Mouse (Mus musculus) thymus, postnatal 25 days (tissue): ENCODE measurements at regions not wholly inside any gene's neighbourhood (a gene's known extent, or its start where the extent isn't known, plus 50 kb on each side); places are given as distances from the start of the nearest gene placed in this dataset.
"Not testable (repeated sequence)": the region's sequence is repeated elsewhere in the genome, so short reads cannot be mapped to it uniquely, and the experiment has no call there.

Source experiments
- DNase-seq: peaks from one replicate; pipeline ENCODE4 v3.0.0; 2022

DNA sequence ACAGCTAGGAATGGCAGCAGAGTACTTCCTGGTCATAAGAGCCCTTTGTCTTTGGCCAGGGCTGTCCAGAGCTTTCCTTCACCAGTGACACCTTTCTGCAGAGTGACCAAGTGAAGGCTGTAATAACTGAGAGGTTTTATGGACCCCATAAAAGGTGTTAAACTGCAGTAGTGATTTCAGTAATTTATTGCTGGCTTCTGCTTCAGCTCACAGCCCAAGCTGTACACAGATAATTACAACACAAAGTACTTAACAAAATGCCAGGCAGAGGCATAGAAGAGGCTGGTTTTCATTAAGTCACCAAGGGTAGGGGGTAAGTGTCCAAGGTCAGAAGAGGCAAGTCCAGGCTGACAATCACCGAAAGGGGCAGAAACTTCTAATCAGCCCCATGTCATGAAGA is 83.8 kb downstream of the Eif4e start:
- no peak for DNase-seq

DNA sequence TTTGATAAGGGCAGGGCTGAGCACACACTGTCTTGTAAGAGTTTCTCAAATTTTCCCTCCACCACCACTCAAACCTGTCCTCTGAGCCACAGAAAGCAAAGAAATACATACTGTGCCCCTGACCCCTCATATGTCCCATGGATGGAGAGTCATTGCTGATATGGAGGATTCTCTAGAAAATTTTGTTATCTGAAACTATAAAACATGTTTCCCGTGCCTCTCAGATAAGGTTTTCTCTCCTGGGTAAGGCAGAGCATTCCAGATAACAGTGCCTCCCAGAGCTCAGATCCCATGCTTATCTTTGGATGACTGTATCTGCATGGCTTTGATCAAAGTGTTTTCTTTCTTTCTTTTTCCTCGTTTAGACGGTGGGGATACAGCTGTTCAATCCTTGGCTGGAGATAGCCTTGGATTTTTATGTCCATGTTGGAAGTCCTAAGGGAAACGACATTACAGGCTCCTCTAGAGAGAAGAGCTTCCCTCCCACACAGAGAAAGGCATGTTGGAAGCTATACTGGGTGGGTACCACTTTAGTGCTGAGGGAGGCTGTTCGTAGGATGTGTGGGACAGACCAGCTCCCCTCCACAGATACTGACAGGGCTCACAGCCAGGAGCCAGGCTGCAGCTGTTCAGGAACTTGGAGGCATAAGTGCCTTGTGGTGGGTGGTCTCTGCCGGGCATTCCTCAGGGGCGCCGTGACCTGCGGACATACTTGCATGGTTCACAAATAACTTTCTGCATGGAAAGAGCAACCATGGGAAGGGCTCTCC is 87.1 kb downstream of the Eif4e start:
- DNase-seq, result no peak

GRCm38 (mm10) chr3:138613680-138614079 is 87.7 kb downstream of the Eif4e start:
- no peak for DNase-seq

GRCm38 (mm10) chr3:138614899-138615298 is 88.9 kb downstream of the Eif4e start:
- DNase-seq, result no peak

DNA sequence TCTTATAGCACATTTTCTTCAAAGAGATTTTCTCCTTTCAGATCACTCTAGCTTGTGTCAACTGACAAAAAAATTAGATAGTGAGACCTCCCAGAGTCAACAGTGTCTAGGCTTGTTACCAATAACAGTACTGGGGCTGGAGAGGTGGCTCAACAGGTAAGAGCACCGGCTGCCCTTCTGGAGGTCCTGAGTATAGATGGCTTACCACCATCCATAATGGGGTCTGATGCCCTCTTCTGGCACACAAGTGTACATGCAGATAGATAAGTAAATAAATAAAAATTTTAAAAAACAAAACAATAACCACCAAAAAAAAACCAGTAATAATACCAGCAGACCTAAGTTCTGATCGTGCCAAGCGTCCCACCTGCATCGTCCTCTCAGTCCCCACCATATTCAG is 94.3 kb downstream of the Eif4e start:
- peak; percentile 7 for DNase-seq

DNA sequence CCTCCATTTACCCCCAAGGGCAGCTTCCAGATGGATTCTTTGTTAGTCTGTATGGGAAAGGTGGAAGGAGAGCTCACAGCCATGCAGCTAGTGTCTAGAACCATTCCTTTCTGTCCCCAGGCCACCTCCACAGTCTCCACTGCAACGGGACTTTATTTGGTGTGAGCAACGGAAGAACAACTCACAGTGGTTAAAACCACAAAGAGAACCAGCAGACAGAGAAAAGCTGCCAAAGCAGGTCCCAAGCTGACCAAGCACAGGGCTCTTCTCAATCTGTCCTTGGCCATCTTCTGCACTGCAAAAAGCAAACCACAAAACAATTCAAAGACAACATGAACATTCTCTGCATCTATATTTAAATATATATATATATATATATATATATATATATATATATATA is 98.1 kb downstream of the Eif4e start:
- no peak for DNase-seq

GRCm38 (mm10) chr3:138626230-138626629 is 100.3 kb downstream of the Eif4e start:
- DNase-seq, result no peak

DNA sequence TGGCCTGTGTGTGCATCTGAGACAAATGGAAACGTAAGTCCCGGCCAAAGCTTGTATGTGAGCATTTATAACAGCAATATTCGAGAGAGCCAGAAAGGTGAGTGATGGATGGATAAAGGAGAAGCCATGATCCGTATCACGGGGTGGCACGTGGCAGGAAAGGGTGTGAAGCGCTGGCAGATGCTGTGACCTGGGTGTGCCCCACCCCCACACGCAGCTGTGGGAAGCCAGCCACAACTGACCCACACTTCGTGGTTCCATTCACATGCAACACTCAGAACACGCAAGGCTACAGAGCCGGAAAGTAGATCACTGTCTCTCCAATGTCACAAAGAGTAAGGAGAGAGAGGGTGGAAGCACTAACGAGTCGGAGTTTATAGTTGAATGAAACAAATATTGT is 104.3 kb downstream of the Eif4e start:
- DNase-seq, result peak; percentile 35

DNA sequence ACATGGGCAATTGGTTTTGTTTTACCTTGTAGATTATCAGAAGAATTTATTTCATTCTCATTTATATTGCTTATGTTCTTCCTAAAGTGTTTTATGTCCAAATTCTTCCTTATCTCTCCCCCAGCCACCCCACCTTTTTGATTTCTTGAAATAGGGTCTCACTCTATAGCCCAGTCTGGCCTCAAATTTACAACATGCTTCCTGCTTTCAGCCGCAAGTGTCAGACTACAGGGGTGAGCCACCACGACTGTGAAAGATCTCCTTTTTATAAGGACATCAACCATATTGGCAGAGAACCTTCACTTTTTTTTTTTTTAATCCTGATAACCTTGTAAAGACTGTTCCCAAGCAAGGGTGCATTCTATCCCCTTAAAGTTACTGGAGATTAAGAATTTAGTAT is 106.1 kb downstream of the Eif4e start:
- DNase-seq, result no peak

- peak; percentile 68 for DNase-seq
These were observed 100.0 kb upstream of the Tspan5 start for GRCm38 (mm10) chr3:138642026-138642425.

- no peak for DNase-seq
These were observed 98.1 kb upstream of the Tspan5 start for GRCm38 (mm10) chr3:138643951-138644285.

GRCm38 (mm10) chr3:138644286-138644951 is 97.6 kb upstream of the Tspan5 start:
- DNase-seq, result peak; percentile 44

DNA sequence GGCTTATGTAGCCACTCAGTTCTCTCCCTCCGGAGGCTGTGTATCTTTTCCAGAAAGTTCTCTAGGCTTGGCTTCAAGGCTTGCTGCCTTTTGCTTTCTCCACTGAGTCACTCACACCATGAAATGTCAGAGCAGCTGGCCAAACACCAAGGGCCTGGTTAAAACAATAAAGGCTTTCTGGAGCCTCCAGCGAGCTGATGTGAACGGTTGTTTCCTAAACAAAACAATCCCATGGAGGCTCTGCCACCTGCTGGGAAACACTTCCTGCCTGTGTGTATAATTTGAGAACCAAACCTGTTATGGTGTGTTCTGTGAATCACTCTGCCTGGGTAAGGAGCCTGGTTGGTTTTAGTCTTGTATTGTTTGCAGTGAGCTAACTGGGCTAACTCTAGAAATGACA is 96.7 kb upstream of the Tspan5 start:
- DNase-seq, result peak; percentile 16

DNA sequence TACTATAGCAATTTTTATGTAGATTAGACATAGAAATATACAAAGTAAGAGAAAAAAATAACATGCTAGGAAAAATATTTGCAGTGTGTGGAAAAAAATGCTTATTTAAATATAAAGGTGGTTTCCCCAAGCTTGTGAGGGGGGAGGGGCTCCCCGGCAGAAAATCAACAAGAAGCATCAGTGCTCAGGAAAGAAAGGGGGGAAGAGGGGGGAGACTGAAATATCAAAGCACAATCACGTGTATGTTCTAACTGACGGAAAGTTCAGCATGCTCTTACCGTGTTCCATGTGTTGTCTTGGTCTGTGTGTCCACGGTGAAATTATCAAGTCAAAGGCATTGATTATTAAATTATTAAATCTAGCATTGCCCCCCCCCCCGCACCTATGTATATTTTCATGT is 92.3 kb upstream of the Tspan5 start:
- DNase-seq, result no peak

DNA sequence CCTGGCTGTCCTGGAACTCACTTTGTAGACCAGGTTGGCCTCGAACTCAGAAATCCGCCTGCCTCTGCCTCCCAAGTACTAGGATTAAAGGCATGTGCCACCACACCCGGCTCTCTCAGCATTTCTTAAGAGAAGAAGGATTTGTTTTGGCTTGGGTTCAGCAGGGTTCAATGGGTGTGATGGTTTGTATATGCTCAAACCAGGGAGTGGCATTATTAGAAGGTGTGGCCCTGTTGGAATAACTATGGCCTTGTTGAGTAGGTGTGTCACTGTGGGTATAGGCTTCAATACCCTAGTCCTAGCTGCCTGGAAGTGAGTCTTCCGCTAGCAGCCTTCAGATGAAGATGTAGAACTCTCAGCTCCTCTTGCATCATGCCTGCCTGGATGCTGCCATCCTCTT is 91.3 kb upstream of the Tspan5 start:
- DNase-seq, result not testable (repeated sequence)

- DNase-seq, result no peak
These were observed 90.4 kb upstream of the Tspan5 start for GRCm38 (mm10) chr3:138651361-138652205.

GRCm38 (mm10) chr3:138652206-138652605 is 89.8 kb upstream of the Tspan5 start:
- no peak for DNase-seq

DNA sequence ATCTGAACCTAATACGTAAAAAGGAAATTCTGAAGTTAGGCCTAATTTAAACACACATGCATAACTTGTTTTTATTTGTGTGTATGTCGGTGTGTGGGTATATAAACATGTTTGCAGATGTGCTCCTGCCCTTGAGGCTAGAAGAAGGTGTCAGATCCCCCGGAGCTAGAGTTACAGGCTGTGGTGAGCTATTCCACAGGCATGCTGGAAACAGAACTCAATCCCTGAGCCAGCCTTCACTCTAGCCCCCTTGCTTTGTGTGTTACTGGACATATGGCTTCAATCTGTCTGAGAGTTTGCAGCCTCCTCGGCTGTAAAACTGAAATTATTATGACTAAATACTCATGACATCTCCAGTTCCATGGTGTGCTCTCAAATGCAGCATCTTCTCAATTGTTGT is 89.3 kb upstream of the Tspan5 start:
- DNase-seq, result no peak

DNA sequence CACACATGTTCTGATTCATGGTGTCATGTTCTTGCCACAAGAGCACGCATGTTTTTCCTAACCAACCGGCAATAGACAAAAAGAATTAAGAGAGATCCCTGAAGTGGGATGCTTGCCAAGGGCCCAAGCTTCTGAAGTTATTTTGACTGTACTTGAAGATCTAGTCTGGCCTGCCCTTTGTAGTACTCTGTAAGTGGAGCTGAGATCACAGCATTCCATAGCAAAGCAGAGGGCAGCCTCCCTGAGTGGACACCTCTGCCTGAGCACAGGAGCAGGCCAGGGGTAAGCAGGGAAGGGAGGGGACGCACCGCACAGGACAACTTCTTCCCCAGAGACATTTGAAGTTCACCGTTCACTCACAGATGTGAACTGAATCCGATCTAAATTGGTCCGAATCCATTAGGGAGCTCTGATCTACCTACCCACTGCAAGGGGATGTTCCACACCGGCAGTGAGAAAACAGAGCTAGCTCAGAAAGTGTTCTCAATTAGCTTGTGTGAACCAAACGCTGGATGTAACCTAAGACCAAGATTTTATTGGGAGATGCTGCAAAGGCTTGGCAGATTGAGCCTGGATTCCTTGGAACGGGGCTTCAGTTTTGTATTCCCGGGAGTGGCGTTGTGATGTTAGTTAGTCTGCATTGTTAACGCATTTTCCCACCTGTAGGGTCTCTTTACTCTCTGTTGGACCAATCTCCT is 88.3 kb upstream of the Tspan5 start:
- no peak for DNase-seq

DNA sequence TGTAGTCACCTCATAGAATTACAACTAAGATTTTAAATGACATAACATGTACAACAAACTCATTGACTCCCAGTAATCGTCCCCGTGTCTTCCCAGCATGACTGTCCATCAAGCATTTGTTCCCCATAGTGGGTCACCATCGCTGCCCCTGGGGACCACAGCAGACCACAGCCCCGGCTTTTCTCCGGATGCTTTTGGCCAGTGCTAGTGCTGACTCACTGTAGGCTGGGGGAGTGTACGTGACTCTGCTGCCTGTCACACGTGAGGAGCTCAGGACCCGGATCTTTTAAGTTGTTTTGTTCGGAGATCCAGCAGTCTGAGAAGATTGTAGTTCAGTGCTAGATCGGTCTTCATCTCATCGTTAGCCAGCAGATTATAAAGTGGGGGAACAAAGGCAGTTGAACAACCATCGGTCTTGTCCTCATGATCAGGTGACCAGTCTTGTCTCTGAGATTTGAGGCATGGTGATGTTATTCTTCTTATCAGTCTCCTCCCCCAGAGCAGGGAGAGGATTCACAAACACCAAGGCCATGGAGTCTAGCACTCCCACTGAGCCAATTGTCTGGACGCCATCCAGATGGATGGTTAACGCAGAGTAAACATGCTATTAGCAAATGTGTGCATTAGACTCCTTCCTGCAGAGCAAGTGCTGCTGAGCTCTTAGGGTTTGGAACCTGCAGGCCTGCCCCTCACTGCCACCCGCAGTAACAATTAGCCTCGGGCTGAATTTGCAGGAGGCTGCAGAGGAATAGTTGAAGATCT is 87.2 kb upstream of the Tspan5 start:
- DNase-seq, result no peak

DNA sequence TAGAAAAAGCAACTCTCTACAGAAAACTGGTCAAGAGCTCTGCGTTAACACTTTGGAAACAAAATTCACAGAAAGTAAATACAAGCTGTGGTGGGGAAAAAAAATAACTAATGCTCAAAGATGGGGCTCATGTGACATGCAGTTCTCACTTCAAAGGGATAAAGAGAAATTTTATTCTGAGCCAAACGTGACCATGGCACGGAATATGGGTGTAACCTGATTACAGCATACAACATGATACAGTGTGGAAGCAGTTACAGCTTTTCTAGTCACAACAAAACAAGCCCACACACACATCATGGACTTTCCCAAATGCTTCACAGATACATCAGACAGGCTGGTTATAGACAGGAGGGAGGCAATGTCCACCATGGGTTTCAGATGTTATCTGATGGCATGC is 86.5 kb upstream of the Tspan5 start:
- no peak for DNase-seq

DNA sequence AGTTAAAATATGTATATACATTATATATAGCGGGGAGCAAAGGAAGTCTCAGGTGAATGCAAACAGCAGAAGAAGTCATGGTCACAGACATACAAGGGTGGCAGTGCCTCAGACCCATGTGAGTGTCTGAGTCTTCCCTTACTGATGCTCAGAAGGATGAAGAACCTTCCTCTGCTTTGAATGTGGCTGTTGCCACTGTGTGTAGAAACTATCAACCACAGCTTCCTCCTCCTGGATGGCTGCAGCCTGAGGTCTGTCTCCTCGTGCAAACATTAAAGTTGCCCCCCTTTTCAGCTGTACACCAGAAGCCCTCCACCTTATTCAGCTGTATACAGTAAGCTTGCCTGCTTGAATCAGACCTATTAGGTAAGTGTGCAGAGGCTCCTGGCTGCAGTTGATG is 79.4 kb upstream of the Tspan5 start:
- DNase-seq, result no peak
